Mouse (Mus musculus): ENCODE results near the gene Zyg11a.

DNA sequence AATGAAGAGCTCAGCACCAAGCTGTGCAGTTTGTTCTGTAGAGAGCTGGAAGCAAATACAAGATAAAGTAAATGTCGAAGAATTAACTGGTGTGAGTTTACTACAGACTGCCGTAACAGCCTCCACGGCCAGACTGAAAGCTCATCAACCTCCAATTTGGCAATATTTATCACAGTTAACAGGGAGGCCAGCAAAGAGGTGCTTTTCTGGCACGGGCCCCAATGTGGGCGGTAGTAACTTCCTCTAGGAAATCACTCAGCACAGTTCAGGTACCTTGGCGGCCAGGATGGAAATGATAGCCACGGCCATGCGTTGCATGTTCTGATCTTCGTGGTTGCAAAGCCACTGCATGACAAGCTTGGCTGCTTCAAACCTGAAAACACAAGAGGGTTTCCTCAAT is 32.7 kb upstream of the Zyg11a start:
- TF ChIP-seq ZNF384 (IDR thresholded peaks at IDR 0.05; ENCODE audit: low read depth, low read length) (no peak), HCFC1 (IDR thresholded peaks at IDR 0.05; ENCODE audit: borderline replicate concordance, insufficient read depth, low read length) (no peak), ZC3H11A (IDR thresholded peaks at IDR 0.05; ENCODE audit: borderline replicate concordance, low read depth, low read length) (no peak)
